Mouse (Mus musculus): ENCODE measurements around the gene Kin. TPM values are rescaled to one million over a fixed set of nuclear protein-coding genes. Genes with fewer than 3 reads are reported as not detected.
A peak's percentile ranks its signal among the peaks of the same experiment; 100 is the strongest.

Gene Kin
- 36.5 and 39.9 TPM in 2 replicates for polyA plus RNA-seq (2014; fragmentation: Nextera tagmentation; extraction: Ambion mirVana)

DNA sequence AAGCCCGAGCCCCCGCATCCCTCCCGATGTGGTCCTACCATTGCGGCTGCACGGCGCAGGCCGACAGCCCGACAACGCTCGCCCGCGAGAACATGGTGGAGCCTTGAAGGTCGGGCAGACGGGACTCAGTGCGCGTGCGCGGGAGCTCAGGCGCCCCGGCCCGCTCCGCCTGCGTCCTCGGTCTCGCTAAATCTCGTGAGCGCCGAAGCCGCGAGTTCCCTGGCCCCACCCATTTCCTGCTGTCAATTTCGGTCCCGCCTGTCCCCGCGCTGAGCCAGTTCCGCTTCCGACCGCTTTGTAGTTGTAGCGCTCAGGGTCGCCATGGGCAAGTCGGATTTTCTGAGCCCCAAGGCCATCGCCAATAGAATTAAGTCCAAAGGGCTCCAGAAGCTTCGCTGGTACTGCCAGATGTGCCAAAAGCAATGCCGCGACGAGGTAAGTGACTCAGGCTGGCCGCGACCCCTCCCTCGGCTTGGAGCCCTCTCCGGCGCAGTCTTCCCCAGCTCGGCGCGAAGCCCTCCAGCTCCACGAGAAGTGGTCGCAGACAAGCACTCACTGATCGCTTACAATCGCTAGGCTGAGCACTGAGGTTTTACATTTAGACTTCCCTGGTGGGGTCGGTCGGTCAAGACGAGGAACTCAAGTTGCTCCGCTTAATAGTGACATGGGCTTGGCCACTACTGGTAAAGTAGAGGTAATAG lies at the start of gene Kin, which contains the start of gene Atp5c1:
TSS of gene Kin (plus strand) at position 284 of the 701 bp plus-strand sequence.
TSS of gene Atp5c1 (minus strand) at position 201 of the 701 bp plus-strand sequence.
- Histone ChIP-seq H3K9me3 (ENCODE audit: control insufficient read depth, low read length) (no peaks in the 10 kb centered on the region), H3K4me3 (ENCODE audit: low read depth, low read length) (peak within 1 kb of the TSS; percentile 70), H3K36me3 (ENCODE audit: control insufficient read depth, insufficient read depth, low read length) (peaks cover 1% of the 10 kb centered on the region; the same call in 1 of the 2 replicates), H3K27ac (replicated peaks; ENCODE audit: low read depth, low read length) (peak within 1 kb of the TSS; percentile 49), H3K4me2 (ENCODE audit: low read depth, severe bottlenecking) (peak within 1 kb of the TSS; percentile 77), H3K9ac (ENCODE audit: low read length) (peak within 1 kb of the TSS; percentile 89), H3K27me3 (ENCODE audit: control insufficient read depth, insufficient read depth, low read length) (no peaks in the 10 kb centered on the region), H3K4me1 (ENCODE audit: control insufficient read depth, insufficient read depth, low read length) (peaks cover 11% of the 10 kb centered on the region; the same call in 1 of the 2 replicates)
- under 1% methylated on average over 57 of the region's 61 CpGs for WGBS
- DNase-seq (ENCODE audit: low spot score): peak; percentile 98
- ATAC-seq (ENCODE audit: insufficient number of reproducible peaks, low FRiP score, low TSS enrichment, low read depth): peak; percentile 97

DNA sequence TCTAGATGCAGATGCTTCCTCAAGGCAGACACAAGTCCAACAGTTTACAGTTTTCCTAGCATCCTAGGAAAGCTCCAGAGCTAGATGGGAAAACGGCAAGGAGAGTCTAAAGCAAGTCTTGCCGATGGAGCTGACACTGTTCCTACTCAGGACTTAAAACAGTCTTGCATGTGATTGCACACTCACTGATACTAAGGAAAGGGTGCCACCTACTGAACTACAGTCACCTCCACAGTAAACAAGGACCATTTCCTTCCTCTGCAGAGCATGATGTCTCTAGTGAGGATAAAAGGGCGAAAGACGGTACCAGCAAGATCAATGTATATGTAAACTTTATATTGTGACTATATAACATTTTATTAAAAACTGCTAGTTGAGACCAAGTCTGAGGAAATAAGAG lies 46.7 kb upstream of the Kin start:
- Histone ChIP-seq H3K9ac (ENCODE audit: low read length) (no peak overlapping the region), H3K27me3 (ENCODE audit: control insufficient read depth, insufficient read depth, low read length) (no peaks in the 10 kb centered on the region), H3K4me3 (ENCODE audit: low read depth, low read length) (no peak overlapping the region), H3K36me3 (ENCODE audit: control insufficient read depth, insufficient read depth, low read length) (no peaks in the 10 kb centered on the region), H3K9me3 (ENCODE audit: control insufficient read depth, low read length) (no peaks in the 10 kb centered on the region), H3K4me2 (ENCODE audit: low read depth, severe bottlenecking) (no peak overlapping the region), H3K27ac (replicated peaks; ENCODE audit: low read depth, low read length) (no peak overlapping the region), H3K4me1 (ENCODE audit: control insufficient read depth, insufficient read depth, low read length) (peaks cover 5% of the 10 kb centered on the region; the same call in 1 of the 2 replicates)
- DNase-seq (ENCODE audit: low spot score) (no peak), ATAC-seq (ENCODE audit: insufficient number of reproducible peaks, low FRiP score, low TSS enrichment, low read depth) (no peak)
- WGBS: 76% methylated on average over 4 of the region's 4 CpGs

GRCm38 (mm10) chr2:10034976-10035375 lies 45.4 kb upstream of the Kin start:
- DNase-seq (ENCODE audit: low spot score) (no peak), ATAC-seq (ENCODE audit: insufficient number of reproducible peaks, low FRiP score, low TSS enrichment, low read depth) (no peak)
- H3K4me2 ChIP-seq (ENCODE audit: low read depth, severe bottlenecking): no peak overlapping the region
- WGBS: 83% methylated on average over 3 of the region's 3 CpGs
- no peak overlapping the region for H3K27ac ChIP-seq (replicated peaks; ENCODE audit: low read depth, low read length)
- H3K4me1 ChIP-seq (ENCODE audit: control insufficient read depth, insufficient read depth, low read length): no peaks in the 10 kb centered on the region
- no peaks in the 10 kb centered on the region for H3K9me3 ChIP-seq (ENCODE audit: control insufficient read depth, low read length)
- H3K27me3 ChIP-seq (ENCODE audit: control insufficient read depth, insufficient read depth, low read length): no peaks in the 10 kb centered on the region
- no peak overlapping the region for H3K4me3 ChIP-seq (ENCODE audit: low read depth, low read length)
- H3K36me3 ChIP-seq (ENCODE audit: control insufficient read depth, insufficient read depth, low read length): no peaks in the 10 kb centered on the region
- no peak overlapping the region for H3K9ac ChIP-seq (ENCODE audit: low read length)

GRCm38 (mm10) chr2:10047758-10048436 lies 32.5 kb upstream of the Kin start:
- WGBS: under 1% methylated on average over 47 of the region's 47 CpGs
- peaks cover 5% of the 10 kb centered on the region; the same call in 1 of the 2 replicates for H3K4me1 ChIP-seq (ENCODE audit: control insufficient read depth, insufficient read depth, low read length)
- no peaks in the 10 kb centered on the region for H3K36me3 ChIP-seq (ENCODE audit: control insufficient read depth, insufficient read depth, low read length)
- peak overlapping the region; percentile 97 for H3K4me3 ChIP-seq (ENCODE audit: low read depth, low read length)
- H3K27me3 ChIP-seq (ENCODE audit: control insufficient read depth, insufficient read depth, low read length): no peaks in the 10 kb centered on the region
- DNase-seq (ENCODE audit: low spot score): peak; percentile 49
- no peaks in the 10 kb centered on the region for H3K9me3 ChIP-seq (ENCODE audit: control insufficient read depth, low read length)
- no peak overlapping the region for H3K27ac ChIP-seq (replicated peaks; ENCODE audit: low read depth, low read length)
- ATAC-seq (ENCODE audit: insufficient number of reproducible peaks, low FRiP score, low TSS enrichment, low read depth): peak; percentile 78
- peak overlapping the region; percentile 81 for H3K4me2 ChIP-seq (ENCODE audit: low read depth, severe bottlenecking)
- peak overlapping the region; percentile 80 for H3K9ac ChIP-seq (ENCODE audit: low read length)

- no peaks in the 10 kb centered on the region for H3K9me3 ChIP-seq (ENCODE audit: control insufficient read depth, low read length)
- H3K4me2 ChIP-seq (ENCODE audit: low read depth, severe bottlenecking): peak within 1 kb of the TSS; percentile 81
- under 1% methylated on average over 36 of the region's 36 CpGs for WGBS
These were observed 31.9 kb upstream of the Kin start, which contains the start of gene Taf3 for GRCm38 (mm10) chr2:10048461-10048860. Taf3 (minus strand) TSS chr2:10048596.

GRCm38 (mm10) chr2:10049456-10049855 lies 30.9 kb upstream of the Kin start:
- 11% methylated on average over 10 of the region's 10 CpGs for WGBS
- no peak overlapping the region for H3K9ac ChIP-seq (ENCODE audit: low read length)
- H3K9me3 ChIP-seq (ENCODE audit: control insufficient read depth, low read length): no peaks in the 10 kb centered on the region
- H3K4me1 ChIP-seq (ENCODE audit: control insufficient read depth, insufficient read depth, low read length): peaks cover 5% of the 10 kb centered on the region; the same call in 1 of the 2 replicates
- peak overlapping the region; percentile 97 for H3K4me3 ChIP-seq (ENCODE audit: low read depth, low read length)
- ATAC-seq (ENCODE audit: insufficient number of reproducible peaks, low FRiP score, low TSS enrichment, low read depth) (no peak), DNase-seq (ENCODE audit: low spot score) (no peak)
- H3K36me3 ChIP-seq (ENCODE audit: control insufficient read depth, insufficient read depth, low read length): peaks cover 5% of the 10 kb centered on the region; the same call in 1 of the 2 replicates
- H3K27ac ChIP-seq (replicated peaks; ENCODE audit: low read depth, low read length): no peak overlapping the region
- H3K4me2 ChIP-seq (ENCODE audit: low read depth, severe bottlenecking): peak overlapping the region; percentile 57
- H3K27me3 ChIP-seq (ENCODE audit: control insufficient read depth, insufficient read depth, low read length): no peaks in the 10 kb centered on the region

More at GRCm38 (mm10) chr2:10048461-10048860, 31.9 kb upstream of the Kin start, which contains the start of gene Taf3:
- peak within 1 kb of the TSS; percentile 97 for H3K4me3 ChIP-seq (ENCODE audit: low read depth, low read length)
- DNase-seq (ENCODE audit: low spot score) (peak; percentile 92), ATAC-seq (ENCODE audit: insufficient number of reproducible peaks, low FRiP score, low TSS enrichment, low read depth) (peak; percentile 87)
- H3K36me3 ChIP-seq (ENCODE audit: control insufficient read depth, insufficient read depth, low read length): no peaks in the 10 kb centered on the region
- H3K4me1 ChIP-seq (ENCODE audit: control insufficient read depth, insufficient read depth, low read length): peaks cover 5% of the 10 kb centered on the region; the same call in 1 of the 2 replicates
- peak within 1 kb of the TSS; percentile 80 for H3K9ac ChIP-seq (ENCODE audit: low read length)
- H3K27me3 ChIP-seq (ENCODE audit: control insufficient read depth, insufficient read depth, low read length): no peaks in the 10 kb centered on the region
- no peak within 1 kb of the TSS for H3K27ac ChIP-seq (replicated peaks; ENCODE audit: low read depth, low read length)

DNA sequence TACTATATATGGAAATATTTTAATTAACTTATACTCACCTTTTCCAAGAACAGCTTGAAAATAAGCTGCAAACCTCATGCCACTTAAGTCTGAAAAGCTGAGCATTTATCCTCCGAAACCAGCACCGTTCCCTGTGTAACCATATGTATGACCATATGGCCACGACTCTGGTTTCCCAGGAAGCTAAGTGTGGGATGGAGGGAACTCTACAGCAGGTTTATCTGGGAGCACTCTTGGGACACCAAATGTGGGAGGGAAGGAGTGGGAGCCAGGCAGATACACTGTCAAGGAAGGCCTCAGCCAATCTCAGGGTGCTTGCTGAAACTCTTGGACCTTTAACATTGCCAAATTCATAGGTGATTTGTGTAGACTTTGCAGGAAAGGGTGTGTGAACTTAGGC lies 29.5 kb upstream of the Kin start:
- H3K9ac ChIP-seq (ENCODE audit: low read length): no peak overlapping the region
- H3K4me1 ChIP-seq (ENCODE audit: control insufficient read depth, insufficient read depth, low read length): peaks cover 5% of the 10 kb centered on the region; the same call in 1 of the 2 replicates
- H3K9me3 ChIP-seq (ENCODE audit: control insufficient read depth, low read length): no peaks in the 10 kb centered on the region
- no peak overlapping the region for H3K4me2 ChIP-seq (ENCODE audit: low read depth, severe bottlenecking)
- WGBS: 78% methylated on average over 3 of the region's 3 CpGs
- H3K27me3 ChIP-seq (ENCODE audit: control insufficient read depth, insufficient read depth, low read length): no peaks in the 10 kb centered on the region
- H3K4me3 ChIP-seq (ENCODE audit: low read depth, low read length): no peak overlapping the region
- H3K27ac ChIP-seq (replicated peaks; ENCODE audit: low read depth, low read length): no peak overlapping the region
- DNase-seq (ENCODE audit: low spot score): no peak
- H3K36me3 ChIP-seq (ENCODE audit: control insufficient read depth, insufficient read depth, low read length): peaks cover 5% of the 10 kb centered on the region; the same call in 1 of the 2 replicates
- no peak for ATAC-seq (ENCODE audit: insufficient number of reproducible peaks, low FRiP score, low TSS enrichment, low read depth)

DNA sequence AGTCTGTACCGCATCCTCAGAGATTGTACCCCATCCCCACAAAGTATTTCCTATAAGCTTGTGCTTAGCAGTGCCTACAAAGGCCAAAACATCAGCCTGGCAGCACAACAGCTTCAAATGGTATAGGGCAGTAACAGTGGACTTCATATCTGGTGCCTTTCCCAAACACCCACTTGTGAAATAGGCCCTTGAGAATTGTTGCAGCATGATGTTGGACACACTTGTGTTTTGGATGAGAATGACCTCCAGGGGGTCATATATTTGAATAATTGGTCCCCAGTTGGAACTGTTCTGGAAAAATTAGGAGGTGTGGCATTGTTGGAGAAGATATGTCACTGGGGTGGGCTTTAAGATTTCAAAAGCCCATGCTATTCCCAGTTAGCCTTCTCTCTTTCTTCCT lies 28.4 kb upstream of the Kin start:
- H3K36me3 ChIP-seq (ENCODE audit: control insufficient read depth, insufficient read depth, low read length): peaks cover 5% of the 10 kb centered on the region; the same call in 1 of the 2 replicates
- H3K9ac ChIP-seq (ENCODE audit: low read length): no peak overlapping the region
- WGBS: 93% methylated on average over 1 of the region's 1 CpGs
- no peaks in the 10 kb centered on the region for H3K27me3 ChIP-seq (ENCODE audit: control insufficient read depth, insufficient read depth, low read length)
- DNase-seq (ENCODE audit: low spot score): no peak
- H3K27ac ChIP-seq (replicated peaks; ENCODE audit: low read depth, low read length): no peak overlapping the region
- ATAC-seq (ENCODE audit: insufficient number of reproducible peaks, low FRiP score, low TSS enrichment, low read depth): no peak
- no peaks in the 10 kb centered on the region for H3K9me3 ChIP-seq (ENCODE audit: control insufficient read depth, low read length)
- no peak overlapping the region for H3K4me2 ChIP-seq (ENCODE audit: low read depth, severe bottlenecking)
- H3K4me1 ChIP-seq (ENCODE audit: control insufficient read depth, insufficient read depth, low read length): peaks cover 5% of the 10 kb centered on the region; the same call in 1 of the 2 replicates
- H3K4me3 ChIP-seq (ENCODE audit: low read depth, low read length): no peak overlapping the region
